Mouse (Mus musculus) megakaryocyte, embryonic 14.5 days (primary cell): ENCODE results near the gene Mrpl19. TPM values are rescaled to one million over a fixed set of nuclear protein-coding genes. Genes with fewer than 3 reads are reported as not detected.

ENCODE experiments used
- H3K27me3 ChIP-seq: replicated peaks from 2 replicates; pipeline ENCODE3; 2012; ENCODE audit warnings: inconsistent platforms
- H3K36me3 ChIP-seq: replicated peaks from 2 replicates; pipeline ENCODE3; 2012; ENCODE audit warnings: low read length, inconsistent platforms, mixed read lengths
- H3K4me1 ChIP-seq: 2 replicates; pipeline ENCODE4 v1.6.1; 2012; ENCODE audit warnings: inconsistent platforms
- H3K4me3 ChIP-seq: replicated peaks from 2 replicates; pipeline ENCODE3; 2012; ENCODE audit warnings: moderate library complexity, mild to moderate bottlenecking, inconsistent platforms
- H3K9me3 ChIP-seq: 2 replicates; pipeline ENCODE4 v1.6.1; 2012; ENCODE audit warnings: inconsistent platforms
- FLI1 ChIP-seq: IDR thresholded peaks from 2 replicates; pipeline ENCODE4 v1.6.1; 2012; ENCODE audit warnings: low read length, inconsistent platforms, mixed read lengths
- GATA1 ChIP-seq: IDR thresholded peaks from 3 replicates; pipeline ENCODE4 v1.6.1; 2012; ENCODE audit warnings: mixed read lengths, low read length, inconsistent platforms, borderline replicate concordance
- polyA plus RNA-seq: library from polyadenylated mRNA; stranded (reverse); fragments of >175 nt; gene quantifications from 2 replicates; pipeline ENCODE4 v1.2.3, GENCODE M21; 2012; ENCODE audit warnings: low replicate concordance; ENCODE audit not compliant: insufficient read depth

Mrpl19 gene
- polyA plus RNA-seq, 1 experiment = 2.3 TPM

DNA sequence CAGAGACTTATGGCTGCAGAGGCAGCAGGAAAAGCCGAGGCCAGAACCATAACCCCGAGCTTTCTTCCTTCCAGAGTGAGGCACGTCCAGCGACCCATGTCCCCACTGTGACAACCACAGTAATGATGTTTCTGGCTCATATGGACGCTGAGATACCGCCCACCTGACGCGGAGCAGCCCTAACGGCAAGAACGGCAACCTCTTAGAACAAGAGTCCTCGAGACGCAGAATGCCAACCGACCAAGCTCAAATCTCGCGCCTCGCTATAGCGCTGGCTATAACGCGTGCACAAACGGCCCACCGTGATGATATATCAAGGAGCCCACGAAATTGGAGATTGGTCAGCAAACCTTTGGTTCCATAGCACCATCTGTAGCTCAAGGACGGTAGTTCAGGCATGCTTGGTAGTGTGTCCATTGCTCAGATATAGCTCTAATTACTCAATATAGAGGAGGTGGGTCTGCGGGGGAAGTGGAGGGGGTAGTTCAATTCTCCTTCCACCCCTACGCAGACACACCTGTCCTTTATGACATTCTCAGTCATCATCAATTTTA, 55.4 kb downstream of the Mrpl19 start:
- no peak for TF ChIP-seq GATA1
- no peak for TF ChIP-seq FLI1
- Histone ChIP-seq H3K4me3 (no peak overlapping the region), H3K27me3 (peaks cover 5% of the 10 kb centered on the region), H3K4me1 (no peaks in the 10 kb centered on the region), H3K9me3 (no peaks in the 10 kb centered on the region), H3K36me3 (no peaks in the 10 kb centered on the region)

Other genes with a start within 250 kb of the Mrpl19 start
- 0.62 and 0.94 TPM in 2 replicates for gene Gcfc2, start 42.3 kb downstream of the Mrpl19 start, polyA plus RNA-seq
- gene Eva1a, start 75.1 kb upstream of the Mrpl19 start, polyA plus RNA-seq = 0.83 TPM in 1 of 2 replicates, not detected in the other